Mouse (Mus musculus): ENCODE data around the gene Chrm4. TPM values are rescaled to one million over a fixed set of nuclear protein-coding genes. Genes with fewer than 3 reads are reported as not detected.

Gene Chrm4
- polyA plus RNA-seq (2017; shearing (Covaris generic)) = 0.80 TPM

GRCm38 (mm10) chr2:91926949-91927348, at the start of gene Chrm4:
TSS of gene Chrm4 (plus strand) at chr2:91927249.

DNA sequence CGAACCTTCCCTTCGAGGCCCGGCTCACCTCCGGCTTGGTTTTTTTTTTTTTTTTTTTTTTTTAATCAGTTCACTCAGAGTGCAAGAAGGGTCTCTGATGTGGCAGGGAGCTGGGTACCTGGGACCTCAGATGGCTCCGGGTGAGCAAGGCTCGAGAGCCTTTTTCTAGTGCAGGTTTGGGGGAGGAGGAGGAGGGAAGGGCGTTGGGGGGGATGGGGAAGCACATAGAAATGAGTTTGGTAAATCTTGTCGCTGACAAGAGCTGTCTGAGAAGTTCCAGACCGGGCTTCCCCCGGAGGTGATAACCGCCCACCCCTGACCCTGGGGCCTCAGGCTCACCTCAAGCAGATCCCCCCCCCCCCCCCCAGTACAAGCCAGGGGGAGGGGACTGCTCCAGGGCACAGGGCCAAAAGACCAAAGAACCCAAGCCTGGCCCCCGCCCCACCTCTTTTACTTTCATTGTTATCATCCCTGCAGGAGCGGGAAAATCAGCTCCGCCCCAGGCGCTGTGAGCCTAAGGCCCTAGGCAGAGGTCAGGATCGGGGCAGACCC, 5.2 kb downstream of the Chrm4 start, which contains the start of gene Mdk:
Mdk (minus strand) TSS at position 138 of the 552 bp plus-strand sequence.

DNA sequence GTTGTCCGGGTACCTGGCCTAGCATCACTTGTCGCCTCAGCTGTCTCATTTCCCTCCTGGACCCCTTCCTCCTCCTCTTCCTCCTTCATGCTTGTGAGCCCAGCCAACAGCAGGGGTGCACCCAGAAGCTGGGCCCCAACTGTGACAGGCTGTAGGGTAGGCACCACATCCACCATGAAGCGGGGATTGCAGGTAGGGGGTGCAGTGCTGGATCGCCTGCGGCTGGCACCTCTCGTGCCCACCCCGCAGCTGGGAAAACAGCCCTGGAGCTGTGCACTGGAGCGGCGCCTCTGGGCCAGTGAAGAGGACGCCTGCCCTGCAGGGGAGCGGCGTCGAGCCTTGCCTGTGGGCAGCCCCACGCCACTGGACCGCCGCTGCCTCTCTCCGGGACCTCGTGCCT, 18.4 kb downstream of the Chrm4 start, which contains the start of gene Gm9821:
Gm9821 (plus strand) TSS at position 221 of the 400 bp plus-strand sequence.

GRCm38 (mm10) chr2:91975581-91976541, 48.8 kb downstream of the Chrm4 start, which contains the start of gene Dgkz:
TSS of gene Dgkz (minus strand) at chr2:91975864.

Other genes with a start within 250 kb of the Chrm4 start
- gene Atg13, start 216.7 kb upstream of the Chrm4 start, polyA plus RNA-seq (2017; shearing (Covaris generic)) = 65.3 TPM
- gene Harbi1, start 216.4 kb upstream of the Chrm4 start, polyA plus RNA-seq (2017; shearing (Covaris generic)) = 15.1 TPM
- 64.2 TPM for gene Ambra1, start 197.1 kb upstream of the Chrm4 start, polyA plus RNA-seq (2017; shearing (Covaris generic))
- gene Mdk, start 5.0 kb downstream of the Chrm4 start, polyA plus RNA-seq (2017; shearing (Covaris generic)) = 1.2 TPM
- 0.35 TPM for gene Gm9821, start 18.5 kb downstream of the Chrm4 start, polyA plus RNA-seq (2017; shearing (Covaris generic))
- gene Dgkz, start 48.6 kb downstream of the Chrm4 start, polyA plus RNA-seq (2017; shearing (Covaris generic)) = 64.7 TPM
- gene Creb3l1, start 97.3 kb downstream of the Chrm4 start, polyA plus RNA-seq (2017; shearing (Covaris generic)) = 1.6 TPM
- gene Phf21a, start 165.9 kb downstream of the Chrm4 start, polyA plus RNA-seq (2017; shearing (Covaris generic)) = 80.7 TPM

All from inflammation-experienced regulatory T-cells, adult 16 weeks (primary cell).